Mouse (Mus musculus) cerebellum, adult 18-20 months (tissue): ENCODE data around the gene Trim80.

Experiments used
- DNase-seq, 2 experiments: peaks; one replicate each; pipeline ENCODE4 v3.0.0; 2021

Gene Trim80

DNA sequence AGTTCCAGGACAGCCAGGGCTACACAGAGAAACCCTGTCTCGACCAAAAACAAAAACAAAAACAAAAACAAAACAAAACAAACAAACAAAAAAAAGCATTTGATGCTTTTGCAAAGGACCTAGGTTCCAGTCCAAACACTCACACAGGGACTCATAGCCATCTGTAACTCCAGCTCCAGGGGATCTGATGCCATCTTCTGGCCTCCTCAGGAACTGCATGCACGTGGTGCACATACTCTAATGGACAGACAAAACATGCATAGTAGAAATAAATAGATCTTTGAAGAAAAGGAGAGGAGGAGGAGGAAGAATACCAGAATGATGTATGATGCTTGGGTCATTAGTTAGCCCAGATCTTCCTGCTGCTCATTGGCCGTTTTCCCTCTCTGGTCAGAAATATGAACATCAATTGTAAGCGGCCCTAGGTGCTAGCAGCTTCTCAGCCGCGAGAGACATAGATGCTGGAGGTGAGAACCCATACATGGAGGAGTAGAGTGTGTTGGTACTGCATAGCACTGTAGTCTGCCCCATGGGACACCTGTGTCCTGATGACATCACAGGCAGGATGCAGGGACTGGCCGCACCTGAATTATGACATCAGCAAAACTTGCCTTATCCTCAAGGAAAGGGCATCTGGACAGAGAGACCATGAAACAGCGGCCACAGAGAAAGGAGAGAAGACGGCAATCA lies at the start of gene Trim80:
Gene Trim80 (plus strand): TSS at position 640 of the 690 bp plus-strand sequence.
- no peak for DNase-seq

- no peak for DNase-seq
Observed at GRCm38 (mm10) chr11:115391358-115391757, 49.0 kb upstream of the Trim80 start.

GRCm38 (mm10) chr11:115393721-115394325 lies 46.5 kb upstream of the Trim80 start:
- DNase-seq = peak; percentile 80 to 83

- no peak for DNase-seq
Observed at GRCm38 (mm10) chr11:115398085-115398484, 42.3 kb upstream of the Trim80 start.

DNA sequence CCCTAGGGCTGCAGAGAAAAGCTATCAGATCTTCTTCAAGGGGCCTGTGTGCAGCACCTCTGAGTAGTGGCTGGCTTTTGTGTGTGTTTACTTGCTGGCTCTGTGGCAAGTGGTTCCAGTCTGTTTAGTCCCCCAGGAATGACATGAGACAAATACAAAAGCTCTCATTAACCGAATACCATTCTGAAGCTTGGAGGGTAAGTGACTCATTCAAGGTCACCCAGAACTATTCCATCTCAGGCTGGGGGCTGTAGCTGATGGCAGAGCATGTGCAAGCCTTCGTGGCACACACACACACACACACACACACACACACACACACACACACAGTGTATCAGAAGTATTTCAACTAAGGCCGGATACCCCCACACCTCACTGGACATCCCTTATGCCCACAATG lies 40.2 kb upstream of the Trim80 start:
- peak in 1 of 2 experiments; percentile 52 for DNase-seq

- peak; percentile 82 to 83 for DNase-seq
Observed at GRCm38 (mm10) chr11:115400630-115401391, 39.5 kb upstream of the Trim80 start.

DNA sequence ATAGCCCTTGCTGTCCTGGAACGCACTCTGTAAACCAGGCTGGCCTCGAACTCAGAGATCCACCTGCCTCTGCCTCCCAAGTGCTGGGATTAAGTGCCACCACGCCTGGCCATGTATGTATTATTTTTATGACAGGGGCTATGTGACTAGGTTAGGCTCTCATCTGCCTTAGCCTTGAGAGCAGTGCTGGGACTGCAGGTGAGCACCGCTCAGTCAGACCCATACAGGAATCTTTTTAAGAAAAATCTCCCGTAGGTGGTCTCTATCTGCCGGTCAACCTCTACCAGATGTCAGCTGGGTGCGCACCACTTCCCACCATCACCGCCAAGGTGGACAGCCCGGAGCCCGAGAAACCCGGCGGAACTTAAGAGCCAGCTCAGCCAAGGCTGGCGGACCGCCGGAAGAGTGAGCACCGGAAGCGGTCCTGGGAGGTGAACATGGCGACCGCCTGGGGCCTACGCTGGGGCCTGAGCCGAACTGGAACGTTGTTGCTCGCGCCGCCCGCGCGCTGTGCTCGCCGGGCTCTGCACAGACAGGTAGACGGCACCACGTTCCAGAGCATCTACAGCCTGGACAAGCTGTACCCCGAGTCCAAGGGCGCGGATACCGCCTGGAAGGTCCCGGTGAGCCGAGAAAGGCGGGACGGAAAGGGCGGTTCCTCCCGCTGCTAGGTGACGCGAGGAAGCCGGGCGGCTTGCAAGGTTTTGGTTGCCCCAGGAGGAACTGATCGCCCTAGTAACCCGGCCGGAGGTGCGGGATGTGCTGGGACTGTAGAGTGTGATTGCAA lies 36.8 kb upstream of the Trim80 start, which contains the start of gene Mrpl58:
Gene Mrpl58 (plus strand): TSS at position 415 of the 787 bp plus-strand sequence.
- DNase-seq = peak; percentile 85 to 92

- DNase-seq = no peak
Observed at GRCm38 (mm10) chr11:115405723-115406122, 34.6 kb upstream of the Trim80 start.

GRCm38 (mm10) chr11:115406858-115407401 lies 33.4 kb upstream of the Trim80 start:
- DNase-seq = no peak

- no peak for DNase-seq
Observed at GRCm38 (mm10) chr11:115408266-115408920, 32.0 kb upstream of the Trim80 start.

DNA sequence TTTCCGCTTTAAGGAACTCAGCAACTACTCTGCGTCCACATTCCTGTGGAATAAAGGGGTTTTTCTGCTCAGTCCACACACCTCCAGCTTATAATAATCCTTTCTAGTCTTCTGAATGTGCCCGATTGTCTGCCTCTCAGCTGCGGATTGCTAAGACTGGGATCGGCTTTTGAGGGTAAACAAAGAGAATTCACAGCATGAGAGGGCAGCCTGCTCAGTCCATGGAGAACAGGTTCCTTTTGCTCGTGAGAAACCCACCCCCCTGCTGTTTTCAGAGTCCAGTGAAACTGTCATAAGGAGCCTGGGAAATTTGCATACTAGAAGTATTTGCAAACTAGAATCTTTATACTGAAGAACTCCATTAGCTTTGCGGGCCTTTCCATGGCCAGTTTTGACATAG lies 30.8 kb upstream of the Trim80 start:
- no peak for DNase-seq

GRCm38 (mm10) chr11:115419531-115420237 lies 20.7 kb upstream of the Trim80 start, which contains the start of the genes Atp5h and Kctd2:
Gene Atp5h, minus strand, starts transcription at chr11:115419962.
Gene Kctd2, plus strand, starts transcription at chr11:115420128.
- DNase-seq = peak; percentile 96 to 97

GRCm38 (mm10) chr11:115420336-115421190 lies 19.8 kb upstream of the Trim80 start:
- DNase-seq = peak; percentile 63 to 75

DNA sequence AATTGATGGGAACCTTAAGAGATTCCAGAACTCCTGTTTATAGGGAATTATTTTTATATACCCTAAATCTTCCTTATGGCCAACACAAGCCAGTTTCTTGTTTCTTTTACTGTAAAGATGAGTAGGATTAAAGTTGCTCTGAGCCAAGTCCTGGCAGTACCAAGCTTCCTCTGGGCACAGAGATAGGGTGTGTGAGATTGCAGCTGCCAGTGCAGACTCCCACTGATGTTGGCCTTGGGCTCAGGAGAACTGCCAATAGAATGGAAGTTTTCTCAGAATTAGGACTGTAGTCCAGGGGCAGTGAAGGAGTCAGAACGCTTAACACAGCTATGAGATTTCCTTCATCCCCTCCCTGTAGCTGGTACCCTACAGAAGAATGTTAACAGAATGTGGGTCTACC lies 19.0 kb upstream of the Trim80 start:
- no peak for DNase-seq

DNA sequence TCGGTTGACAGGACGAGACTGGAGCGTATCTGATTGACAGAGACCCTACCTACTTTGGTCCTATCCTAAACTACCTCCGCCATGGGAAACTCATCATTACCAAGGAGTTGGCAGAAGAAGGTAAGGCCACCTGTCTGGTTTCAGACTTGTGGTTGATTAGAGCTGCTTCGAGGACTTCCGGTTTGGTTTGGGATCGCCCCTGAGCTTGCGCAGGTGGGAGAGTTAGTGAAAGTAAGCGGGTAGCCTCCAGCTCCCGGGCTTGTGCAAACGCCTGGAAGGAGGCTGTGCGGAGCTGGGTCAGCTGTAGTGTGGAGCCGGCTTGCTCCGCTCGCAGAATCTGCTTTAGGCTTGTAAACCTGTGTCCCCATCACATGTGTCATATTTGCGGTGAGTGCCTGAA lies 18.4 kb upstream of the Trim80 start:
- no peak for DNase-seq

DNA sequence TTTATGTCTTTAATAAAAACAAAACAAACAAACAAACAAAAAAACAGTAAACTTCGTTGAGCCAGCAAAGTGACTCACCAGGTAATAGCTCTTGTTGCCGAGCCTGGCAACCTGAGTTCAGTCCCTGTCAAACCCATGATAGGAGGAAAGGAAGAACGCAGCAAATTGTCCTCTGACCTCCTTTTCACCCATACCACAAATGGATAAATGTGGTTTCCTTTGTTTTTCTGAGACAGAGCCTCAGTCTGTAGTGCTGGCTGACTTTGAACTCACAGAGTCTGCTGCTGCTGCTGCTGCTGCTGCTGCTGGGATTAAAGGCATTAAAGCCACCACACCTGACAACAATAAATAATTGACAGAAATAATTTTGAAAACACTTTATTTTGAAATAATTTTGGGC lies 17.3 kb upstream of the Trim80 start:
- DNase-seq = no peak

- no peak for DNase-seq
Observed at GRCm38 (mm10) chr11:115424666-115425065, 15.7 kb upstream of the Trim80 start.

DNA sequence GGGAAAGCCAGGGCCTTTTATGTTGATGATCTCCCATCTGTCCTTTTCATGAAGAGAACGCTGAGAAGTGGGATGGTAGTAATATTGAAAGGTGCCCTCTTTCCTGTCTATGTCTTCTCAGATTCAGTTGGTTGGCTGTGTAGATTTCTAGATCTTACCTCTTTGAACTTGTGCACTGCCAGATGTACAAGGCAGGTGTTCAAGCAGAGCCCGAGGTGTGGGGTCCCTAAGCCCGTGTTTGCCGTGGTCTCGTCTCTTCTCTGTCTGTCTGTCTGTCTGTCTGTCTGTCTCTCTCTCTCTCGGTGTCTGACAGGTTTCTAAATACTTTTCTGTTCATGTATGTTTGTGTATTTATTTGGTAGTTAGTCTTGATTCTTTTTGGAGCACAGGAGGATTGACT lies 14.7 kb upstream of the Trim80 start:
- DNase-seq = no peak

DNA sequence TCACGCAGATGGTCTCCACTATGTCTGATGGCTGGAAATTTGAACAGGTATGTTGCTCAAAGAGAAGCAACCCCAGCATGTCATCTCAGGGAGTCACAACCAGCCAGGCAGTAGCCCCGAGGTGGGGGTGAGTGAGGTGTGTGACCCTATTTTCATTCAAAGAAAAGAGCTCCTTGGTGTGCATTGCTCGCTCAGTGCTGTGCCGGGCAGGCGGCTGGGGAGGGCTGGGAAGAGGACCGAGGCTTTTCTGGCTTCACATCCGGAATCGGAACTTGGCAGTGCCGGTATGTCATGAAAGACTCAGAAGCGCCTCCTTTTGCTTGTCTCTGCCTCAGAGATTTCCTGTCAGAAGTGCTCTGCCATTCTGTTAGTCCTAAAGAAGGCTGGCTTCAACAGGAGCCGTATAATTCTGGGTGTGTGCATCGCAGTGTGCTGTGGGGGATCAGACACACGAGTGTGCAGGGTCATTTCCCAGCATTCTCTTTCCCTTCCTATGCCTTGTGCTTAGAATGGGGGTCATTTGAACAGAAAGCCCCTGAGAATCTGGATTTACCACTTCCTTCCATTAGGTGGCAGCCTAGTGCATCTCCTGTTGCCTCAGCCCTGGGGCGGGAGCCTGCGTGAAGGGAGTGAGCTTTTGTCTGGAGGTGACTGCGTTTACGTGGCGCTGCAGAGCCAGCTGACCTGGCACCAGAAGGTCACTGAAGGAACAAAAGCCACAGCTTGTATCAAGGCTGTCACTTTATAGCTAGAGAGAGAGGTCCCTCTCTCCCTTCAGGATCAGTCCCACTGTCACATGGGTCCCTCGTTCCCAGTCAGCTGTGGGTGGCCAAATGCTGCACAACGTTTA lies 12.6 kb upstream of the Trim80 start:
- peak; percentile 80 to 82 for DNase-seq
